Mouse (Mus musculus) hindbrain, embryonic 15.5 days (tissue): ENCODE measurements around the gene Acadm. TPM values are rescaled to one million over a fixed set of nuclear protein-coding genes. Genes with fewer than 3 reads are reported as not detected.

ENCODE experiments used
- ATAC-seq: fragments of 200-750 bp; cut with Nextera tagmentation; 2 replicates; pipeline ENCODE4 v1.8.0; 2017; ENCODE audit warnings: low read depth, moderate number of reproducible peaks, moderate TSS enrichment; ENCODE audit not compliant: low FRiP score
- H3K27ac ChIP-seq: fragments of 300-500 bp; sonication (generic); replicated peaks from 2 replicates; pipeline ENCODE4 v1.5.1; 2015; ENCODE audit warnings: mild to moderate bottlenecking, inconsistent platforms
- H3K27me3 ChIP-seq: fragments of 300-500 bp; sonication (generic); 2 replicates; pipeline ENCODE4 v1.6.1; 2015; ENCODE audit warnings: control low read depth, inconsistent platforms
- H3K36me3 ChIP-seq: fragments of 300-500 bp; sonication (generic); 2 replicates; pipeline ENCODE4 v1.6.1; 2015; ENCODE audit warnings: control low read depth, inconsistent platforms
- H3K4me1 ChIP-seq: fragments of 300-500 bp; sonication (generic); replicated peaks from 2 replicates; pipeline ENCODE4 v1.6.1; 2015; ENCODE audit warnings: control low read depth, inconsistent platforms
- H3K4me2 ChIP-seq: fragments of 300-500 bp; sonication (generic); 2 replicates; pipeline ENCODE4 v1.6.1; 2015; ENCODE audit warnings: moderate library complexity, mild to moderate bottlenecking, inconsistent platforms
- H3K4me3 ChIP-seq: fragments of 300-500 bp; sonication (generic); 2 replicates; pipeline ENCODE4 v1.5.1; 2015; ENCODE audit warnings: mild to moderate bottlenecking, inconsistent platforms
- H3K9ac ChIP-seq: fragments of 300-500 bp; sonication (generic); 2 replicates; pipeline ENCODE4 v1.6.1; 2015; ENCODE audit warnings: inconsistent platforms
- H3K9me3 ChIP-seq: fragments of 300-500 bp; sonication (generic); 2 replicates; pipeline ENCODE4 v1.6.1; 2016; ENCODE audit warnings: control low read depth, inconsistent platforms
- WGBS: fragments of 180-500 bp; shearing (Covaris S2); methylation state at CpG from one replicate; pipeline ENCODE4 v1.1.7; 2015; 5-methylcytosine and 5-hydroxymethylcytosine counted together
- polyA plus RNA-seq: library from polyadenylated mRNA; unstranded; fragments of >200 nt; fragmentation: Nextera tagmentation; extraction: Ambion mirVana; gene quantifications from 2 replicates; pipeline ENCODE4 v1.2.1, GENCODE M21; 2015

The Acadm gene
- polyA plus RNA-seq, 1 experiment from 2014 or later, result 63.1 TPM

- WGBS, result 93% methylated on average over 17 of the region's 17 CpGs
- H3K36me3 ChIP-seq, result peaks cover 19% of the 10 kb centered on the region
- no peak for ATAC-seq
Measured at GRCm38 (mm10) chr3:153937116-153937810, 7.2 kb downstream of the Acadm start.

GRCm38 (mm10) chr3:153935878-153936277, 8.6 kb downstream of the Acadm start:
- H3K4me1 ChIP-seq, result no peaks in the 10 kb centered on the region

More at GRCm38 (mm10) chr3:153937116-153937810, 7.2 kb downstream of the Acadm start:
- no peaks in the 10 kb centered on the region for H3K9me3 ChIP-seq
- no peak overlapping the region for H3K4me2 ChIP-seq
- H3K27me3 ChIP-seq, result no peaks in the 10 kb centered on the region
- no peak overlapping the region for H3K27ac ChIP-seq
- no peak overlapping the region for H3K9ac ChIP-seq
- no peak overlapping the region for H3K4me3 ChIP-seq
- H3K4me1 ChIP-seq, result no peaks in the 10 kb centered on the region

GRCm38 (mm10) chr3:153932461-153932860, 12.0 kb downstream of the Acadm start:
- Histone ChIP-seq H3K27ac (no peak overlapping the region), H3K36me3 (peaks cover 19% of the 10 kb centered on the region), H3K27me3 (no peaks in the 10 kb centered on the region), H3K4me1 (no peaks in the 10 kb centered on the region), H3K4me2 (no peak overlapping the region), H3K4me3 (no peak overlapping the region), H3K9me3 (no peaks in the 10 kb centered on the region), H3K9ac (no peak overlapping the region)
- no peak for ATAC-seq
- 90% methylated on average over 5 of the region's 5 CpGs for WGBS

More at GRCm38 (mm10) chr3:153935878-153936277, 8.6 kb downstream of the Acadm start:
- H3K4me2 ChIP-seq, result no peak overlapping the region
- H3K9ac ChIP-seq, result no peak overlapping the region
- no peak overlapping the region for H3K4me3 ChIP-seq
- 96% methylated on average over 9 of the region's 9 CpGs for WGBS
- no peaks in the 10 kb centered on the region for H3K9me3 ChIP-seq
- no peak for ATAC-seq
- H3K27me3 ChIP-seq, result no peaks in the 10 kb centered on the region
- no peak overlapping the region for H3K27ac ChIP-seq
- peaks cover 19% of the 10 kb centered on the region for H3K36me3 ChIP-seq

- Histone ChIP-seq H3K27ac (no peak overlapping the region), H3K4me1 (no peaks in the 10 kb centered on the region), H3K27me3 (no peaks in the 10 kb centered on the region), H3K9ac (no peak overlapping the region), H3K9me3 (no peaks in the 10 kb centered on the region), H3K36me3 (peaks cover 21% of the 10 kb centered on the region), H3K4me2 (no peak overlapping the region), H3K4me3 (no peak overlapping the region)
- 97% methylated on average over 11 of the region's 11 CpGs for WGBS
- no peak for ATAC-seq
Measured at GRCm38 (mm10) chr3:153929526-153929925, 14.9 kb downstream of the Acadm start.

- Histone ChIP-seq H3K4me1 (no peaks in the 10 kb centered on the region), H3K9me3 (no peaks in the 10 kb centered on the region), H3K9ac (no peak overlapping the region), H3K27me3 (no peaks in the 10 kb centered on the region), H3K4me3 (no peak overlapping the region), H3K4me2 (no peak overlapping the region), H3K27ac (no peak overlapping the region), H3K36me3 (peaks cover 13% of the 10 kb centered on the region; the same call in 1 of the 2 replicates)
- 90% methylated on average over 7 of the region's 7 CpGs for WGBS
- ATAC-seq, result no peak
Measured at GRCm38 (mm10) chr3:153926333-153926732, 18.1 kb downstream of the Acadm start.

- no peak for ATAC-seq
- H3K9ac ChIP-seq, result no peak overlapping the region
- 93% methylated on average over 10 of the region's 10 CpGs for WGBS
- H3K4me2 ChIP-seq, result no peak overlapping the region
- no peak overlapping the region for H3K27ac ChIP-seq
- H3K36me3 ChIP-seq, result peaks cover 13% of the 10 kb centered on the region; the same call in 1 of the 2 replicates
- no peaks in the 10 kb centered on the region for H3K9me3 ChIP-seq
- H3K4me1 ChIP-seq, result no peaks in the 10 kb centered on the region
- no peak overlapping the region for H3K4me3 ChIP-seq
- no peaks in the 10 kb centered on the region for H3K27me3 ChIP-seq
Measured at GRCm38 (mm10) chr3:153921147-153921910, 23.1 kb downstream of the Acadm start.

GRCm38 (mm10) chr3:153917200-153917599, 27.2 kb downstream of the Acadm start:
- no peak for ATAC-seq
- Histone ChIP-seq H3K36me3 (no peaks in the 10 kb centered on the region; the same call in 1 of the 2 replicates), H3K9me3 (no peaks in the 10 kb centered on the region), H3K4me2 (no peak overlapping the region), H3K27ac (no peak overlapping the region), H3K9ac (no peak overlapping the region), H3K4me1 (peaks cover 8% of the 10 kb centered on the region), H3K27me3 (no peaks in the 10 kb centered on the region), H3K4me3 (no peak overlapping the region)
- WGBS, result 7% methylated on average over 1 of the region's 1 CpGs

- H3K36me3 ChIP-seq, result peaks cover 21% of the 10 kb centered on the region
- 47% methylated on average over 6 of the region's 6 CpGs for WGBS
- no peaks in the 10 kb centered on the region for H3K27me3 ChIP-seq
- H3K4me3 ChIP-seq, result peak overlapping the region; percentile 66
- ATAC-seq, result no peak
- peak overlapping the region; percentile 87 for H3K9ac ChIP-seq
- peaks cover 41% of the 10 kb centered on the region for H3K4me1 ChIP-seq
- peak overlapping the region; percentile 66 for H3K4me2 ChIP-seq
- H3K9me3 ChIP-seq, result no peaks in the 10 kb centered on the region
- H3K27ac ChIP-seq, result peak overlapping the region; percentile 96
Measured at GRCm38 (mm10) chr3:153913510-153914243, 30.8 kb downstream of the Acadm start.

- peak within 1 kb of the TSS; percentile 66 for H3K4me2 ChIP-seq
- peak within 1 kb of the TSS; percentile 66 for H3K4me3 ChIP-seq
- WGBS, result under 1% methylated on average over 63 of the region's 65 CpGs
- ATAC-seq, result peak; percentile 98
- peak within 1 kb of the TSS; percentile 87 for H3K9ac ChIP-seq
- peak within 1 kb of the TSS; percentile 96 for H3K27ac ChIP-seq
- no peaks in the 10 kb centered on the region for H3K27me3 ChIP-seq
- no peaks in the 10 kb centered on the region for H3K9me3 ChIP-seq
- H3K36me3 ChIP-seq, result peaks cover 30% of the 10 kb centered on the region
- H3K4me1 ChIP-seq, result peaks cover 49% of the 10 kb centered on the region
Measured at GRCm38 (mm10) chr3:153912546-153913509, 31.6 kb downstream of the Acadm start, which contains the start of gene Rabggtb. Gene Rabggtb, minus strand, starts transcription at chr3:153913009.

GRCm38 (mm10) chr3:153911882-153912440, 32.5 kb downstream of the Acadm start:
- no peak for ATAC-seq
- Histone ChIP-seq H3K4me3 (peak overlapping the region; percentile 66), H3K27me3 (no peaks in the 10 kb centered on the region), H3K36me3 (peaks cover 37% of the 10 kb centered on the region), H3K27ac (peak overlapping the region; percentile 96), H3K4me2 (peak overlapping the region; percentile 66), H3K9ac (peak overlapping the region; percentile 87), H3K4me1 (peaks cover 49% of the 10 kb centered on the region), H3K9me3 (no peaks in the 10 kb centered on the region)
- 4% methylated on average over 12 of the region's 12 CpGs for WGBS
